Mouse (Mus musculus): ENCODE data around the gene Epb41l5.

DNA sequence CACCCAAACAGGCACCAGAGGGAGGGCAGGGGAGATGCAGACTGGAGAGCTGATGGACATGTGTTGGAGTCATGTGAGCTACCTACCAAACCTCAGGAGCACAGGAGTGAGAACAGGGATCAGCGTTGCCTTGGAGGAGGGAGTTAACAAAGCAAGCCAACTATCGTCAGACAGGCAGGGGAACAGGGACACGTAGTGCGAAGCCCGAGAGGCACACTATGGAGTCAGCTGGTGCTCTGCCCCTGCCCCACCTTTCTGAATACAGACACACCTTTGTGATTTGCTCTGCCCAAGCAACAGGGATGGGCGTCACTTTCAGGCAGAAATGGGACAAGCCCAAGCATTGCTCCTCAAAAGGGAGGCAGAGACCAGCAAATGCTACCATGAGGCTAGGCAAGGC is 111.1 kb downstream of the Epb41l5 start:
- TF ChIP-seq CTCF (IDR thresholded peaks at IDR 0.05) = no peak
- TF ChIP-seq EP300 (IDR thresholded peaks at IDR 0.05; ENCODE audit: insufficient read depth, low read depth, low read length) = no peak
- no peak for TF ChIP-seq POLR2A (IDR thresholded peaks at IDR 0.05; ENCODE audit: insufficient read depth, low read depth, low read length)

Data from heart, adult 2 months (tissue).